Mouse (Mus musculus) megakaryocyte, embryonic 14.5 days (primary cell): ENCODE measurements around the gene Hace1.

Source experiments
- FLI1 ChIP-seq: IDR thresholded peaks from 2 replicates; pipeline ENCODE4 v1.6.1; 2012; ENCODE audit warnings: low read length, inconsistent platforms, mixed read lengths
- GATA1 ChIP-seq: IDR thresholded peaks from 3 replicates; pipeline ENCODE4 v1.6.1; 2012; ENCODE audit warnings: mixed read lengths, low read length, inconsistent platforms, borderline replicate concordance

DNA sequence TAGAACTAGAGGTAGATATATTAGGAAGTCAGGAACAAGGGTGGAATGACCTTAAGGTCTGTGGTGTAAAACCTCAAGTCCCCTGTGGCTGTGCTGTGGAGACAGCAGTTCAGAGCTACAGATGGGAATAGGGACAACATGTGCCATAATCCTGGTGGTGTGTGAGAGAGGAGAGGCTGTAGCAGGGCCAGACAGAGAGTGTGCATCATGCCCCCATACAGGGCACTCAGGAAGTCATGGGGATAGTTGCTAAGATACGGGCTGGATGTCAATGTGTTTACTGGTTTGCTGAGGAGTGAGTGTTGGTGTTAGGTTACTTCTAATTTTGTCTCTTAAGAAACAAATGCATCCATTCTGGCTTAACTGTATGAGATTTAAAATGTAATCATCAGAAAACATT lies 108.6 kb downstream of the Hace1 start:
- no peak for TF ChIP-seq GATA1
- no peak for TF ChIP-seq FLI1
